Mouse (Mus musculus) CH12.LX (cell line): ENCODE measurements around the gene Cox6b2. TPM values are rescaled to one million over a fixed set of nuclear protein-coding genes. Genes with fewer than 3 reads are reported as not detected.

ENCODE experiments used
- DNase-seq: peaks from one replicate; pipeline ENCODE4 v3.0.0-alpha.2; 2013; ENCODE audit errors: extremely low read depth
- H3K27ac ChIP-seq: 2 replicates; pipeline ENCODE4 v1.5.1; 2012; ENCODE audit warnings: low read depth, mild to moderate bottlenecking, control low read depth, moderate library complexity; ENCODE audit not compliant: insufficient read depth
- H3K27me3 ChIP-seq: replicated peaks from 2 replicates; pipeline ENCODE3; 2012; ENCODE audit warnings: inconsistent platforms
- H3K36me3 ChIP-seq, 2 experiments: replicated peaks in 1 of 2; 2 replicates each; pipeline versions ENCODE3 to v1.6.1; 2012; ENCODE audit warnings: inconsistent platforms in 1 of 2, low read length in 1 of 2, mild to moderate bottlenecking in 1 of 2, mixed read lengths in 1 of 2, moderate library complexity in 1 of 2; ENCODE audit not compliant: control insufficient read depth in 1 of 2, insufficient read depth in 1 of 2
- H3K4me1 ChIP-seq, 2 experiments: 2 replicates each; pipeline ENCODE4 v1.6.1; 2012; ENCODE audit warnings: inconsistent platforms in 1 of 2, moderate library complexity in 1 of 2; ENCODE audit not compliant: insufficient read depth in 2 of 2, control insufficient read depth in 1 of 2
- H3K4me2 ChIP-seq: 2 replicates; pipeline ENCODE4 v1.6.1; 2012; ENCODE audit warnings: low read depth, mild to moderate bottlenecking, control low read depth; ENCODE audit not compliant: poor library complexity, insufficient read depth, severe bottlenecking
- H3K4me3 ChIP-seq, 3 experiments: fragments of 150-350 bp in 1 of 3; sonication (generic) in 1 of 3; replicated peaks in 1 of 3; 2 replicates each; pipeline versions ENCODE3 to v1.5.1; 2011 to 2012; ENCODE audit warnings: low read depth in 2 of 3, low read length in 2 of 3, mild to moderate bottlenecking in 2 of 3, moderate library complexity in 2 of 3, control low read depth in 1 of 3, improper control_type of control experiment in 1 of 3, inconsistent platforms in 1 of 3, mixed read lengths in 1 of 3; ENCODE audit not compliant: poor library complexity in 1 of 3
- H3K79me2 ChIP-seq: replicated peaks from 2 replicates; pipeline ENCODE4 v1.6.1; 2012; ENCODE audit warnings: mild to moderate bottlenecking, moderate library complexity; ENCODE audit not compliant: control insufficient read depth, poor library complexity, insufficient read depth, severe bottlenecking; ENCODE audit errors: extremely low read depth
- H3K9ac ChIP-seq: 2 replicates; pipeline ENCODE4 v1.6.1; 2012; ENCODE audit warnings: low read depth, mild to moderate bottlenecking, control low read depth, moderate library complexity; ENCODE audit not compliant: insufficient read depth
- H3K9me3 ChIP-seq: replicated peaks from 2 replicates; pipeline ENCODE3; 2012; ENCODE audit warnings: low read length, inconsistent platforms, mixed read lengths
- CHD2 ChIP-seq: IDR thresholded peaks from 2 replicates; pipeline ENCODE4 v1.6.1; 2011; ENCODE audit warnings: low read length, improper control_type of control experiment
- E2F4 ChIP-seq: IDR thresholded peaks from 2 replicates; pipeline ENCODE4 v1.6.1; 2011; ENCODE audit warnings: low read depth, low read length, improper control_type of control experiment; ENCODE audit not compliant: insufficient replicate concordance
- EP300 ChIP-seq: IDR thresholded peaks from 2 replicates; pipeline ENCODE4 v1.6.1; 2011; ENCODE audit warnings: low read length, improper control_type of control experiment
- ETS1 ChIP-seq: conservative IDR thresholded peaks from 2 replicates; pipeline ENCODE4 v1.6.1; 2012; ENCODE audit warnings: low read depth, mild to moderate bottlenecking, inconsistent platforms, low read length, improper control_type of control experiment, moderate library complexity
- HCFC1 ChIP-seq: IDR thresholded peaks from 2 replicates; pipeline ENCODE4 v1.6.1; 2012; ENCODE audit warnings: low read depth, mild to moderate bottlenecking, inconsistent platforms, low read length, improper control_type of control experiment
- IRF4 ChIP-seq: IDR thresholded peaks from 2 replicates; pipeline ENCODE4 v1.6.1; 2014; ENCODE audit warnings: low read depth, mild to moderate bottlenecking, inconsistent platforms, low read length, improper control_type of control experiment
- MAZ ChIP-seq: IDR thresholded peaks from 2 replicates; pipeline ENCODE4 v1.6.1; 2012; ENCODE audit warnings: low read depth, mild to moderate bottlenecking, inconsistent platforms, low read length, improper control_type of control experiment, moderate library complexity
- MEF2A ChIP-seq: IDR thresholded peaks from 2 replicates; pipeline ENCODE4 v1.6.1; 2014; ENCODE audit warnings: low read depth, mild to moderate bottlenecking, inconsistent platforms, low read length, improper control_type of control experiment, borderline replicate concordance
- NRF1 ChIP-seq: IDR thresholded peaks from 2 replicates; pipeline ENCODE4 v1.6.1; 2014; ENCODE audit warnings: low read depth, mild to moderate bottlenecking, inconsistent platforms, low read length, improper control_type of control experiment, moderate library complexity
- POLR2AphosphoS2 ChIP-seq: IDR thresholded peaks from 2 replicates; pipeline ENCODE4 v1.6.1; 2011; ENCODE audit warnings: low read depth, low read length, improper control_type of control experiment
- RCOR1 ChIP-seq: conservative IDR thresholded peaks from 2 replicates; pipeline ENCODE4 v1.6.1; 2012; ENCODE audit warnings: low read depth, mild to moderate bottlenecking, inconsistent platforms, low read length, improper control_type of control experiment
- SMC3 ChIP-seq: IDR thresholded peaks from 2 replicates; pipeline ENCODE4 v1.6.1; 2011; ENCODE audit warnings: low read depth, low read length, improper control_type of control experiment
- TBP ChIP-seq: conservative IDR thresholded peaks from 2 replicates; pipeline ENCODE4 v1.6.1; 2011; ENCODE audit warnings: low read depth, low read length, improper control_type of control experiment
- UBTF ChIP-seq: IDR thresholded peaks from 2 replicates; pipeline ENCODE4 v1.6.1; 2012; ENCODE audit warnings: low read depth, mild to moderate bottlenecking, inconsistent platforms, low read length, improper control_type of control experiment, moderate library complexity
- ZKSCAN1 ChIP-seq: IDR thresholded peaks from 2 replicates; pipeline ENCODE4 v1.6.1; 2012; ENCODE audit warnings: low read depth, inconsistent platforms, low read length, improper control_type of control experiment, borderline replicate concordance
- dilution Hi-C: fragments of 300-500 bp; cut with MboI; formaldehyde crosslinking; loops from 2 replicates; pipeline ENCODE4 v1.14.3; 2020; ENCODE audit warnings: low sequenced_read_pairs; ENCODE audit not compliant: extremely low pct_unique_long_range_greater_than_20kb, extremely low pct_ligation_motif_present
- in situ Hi-C: fragments of 300-500 bp; cut with MboI; formaldehyde crosslinking; loops from 3 replicates; pipeline ENCODE4 v1.14.3; 2019; ENCODE audit warnings: low sequenced_read_pairs, low pct_ligation_motif_present, low pct_unique_long_range_greater_than_20kb, mixed read lengths
- polyA plus RNA-seq: library from polyadenylated mRNA; unstranded; fragments of >175 nt; gene quantifications from 2 replicates; pipeline ENCODE4 v1.2.1, GENCODE M21; 2012; ENCODE audit warnings: low read depth; ENCODE audit not compliant: insufficient read length
- total RNA-seq, 2 experiments: library from RNA; depleted of rRNA; stranded (reverse); fragments of 300-350 nt in 1 of 2; fragments of >200 nt in 1 of 2; gene quantifications; 2 replicates each; pipeline ENCODE4 v1.2.3; 2012 to 2014

Cox6b2 gene
- total and polyA plus RNA-seq, 3 experiments: not detected

DNA sequence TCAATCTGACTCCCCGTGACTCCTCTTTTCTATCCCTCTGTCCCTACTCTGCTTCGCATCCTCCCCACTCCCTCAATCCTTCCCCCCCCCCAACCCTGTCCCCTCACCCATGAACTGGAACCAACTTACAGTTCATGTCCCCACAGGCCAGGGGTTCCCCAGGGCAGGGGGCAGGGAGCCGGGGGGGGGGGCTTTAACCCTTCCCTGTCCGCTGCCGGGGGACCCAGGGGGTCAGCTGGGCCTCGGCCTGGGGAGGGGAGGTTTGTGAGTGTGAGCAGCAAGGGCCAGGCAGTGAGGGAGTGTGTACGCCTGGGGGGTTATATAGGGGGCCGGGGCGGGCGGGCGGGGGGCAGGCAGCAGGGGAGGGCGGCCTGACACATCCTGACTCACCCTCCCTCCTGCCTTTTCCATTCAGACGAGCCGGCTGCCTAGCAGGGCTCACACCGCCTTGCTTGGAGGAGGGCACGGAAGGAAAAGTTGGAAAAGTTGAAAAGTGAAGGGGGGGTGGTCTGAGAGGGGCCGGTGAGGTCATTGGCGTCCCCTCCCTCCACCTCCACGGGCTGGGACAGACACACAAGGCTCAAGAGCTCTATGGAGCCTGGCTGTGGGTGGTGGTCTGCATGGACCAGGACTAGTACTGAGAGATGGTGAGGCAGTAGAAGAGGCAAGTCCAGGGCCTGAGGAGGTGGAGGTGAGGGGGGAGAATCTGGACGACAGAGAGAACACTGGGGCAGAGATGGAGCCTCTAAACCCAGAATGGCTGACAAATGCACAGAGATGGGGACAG, 25.1 kb upstream of the Cox6b2 start:
- no peaks in the 10 kb centered on the region for H3K36me3 ChIP-seq
- TF ChIP-seq ETS1 (no peak), SMC3 (no peak), HCFC1 (no peak), EP300 (no peak), ZKSCAN1 (no peak), TBP (no peak), CHD2 (no peak), MEF2A (no peak), POLR2AphosphoS2 (no peak), UBTF (no peak)
- no peak overlapping the region for H3K4me2 ChIP-seq
- no peak overlapping the region for H3K27ac ChIP-seq
- DNase-seq: no peak
- peaks cover 9 to 29% of the 10 kb centered on the region in 2 experiments for H3K4me1 ChIP-seq
- H3K9ac ChIP-seq: no peak overlapping the region
- no peaks in the 10 kb centered on the region for H3K9me3 ChIP-seq
- H3K27me3 ChIP-seq: peaks cover 27% of the 10 kb centered on the region
- dilution Hi-C loops: no loop called here
- no peaks in the 10 kb centered on the region for H3K79me2 ChIP-seq
- in situ Hi-C loops: no loop called here
- no peak overlapping the region for H3K4me3 ChIP-seq

DNA sequence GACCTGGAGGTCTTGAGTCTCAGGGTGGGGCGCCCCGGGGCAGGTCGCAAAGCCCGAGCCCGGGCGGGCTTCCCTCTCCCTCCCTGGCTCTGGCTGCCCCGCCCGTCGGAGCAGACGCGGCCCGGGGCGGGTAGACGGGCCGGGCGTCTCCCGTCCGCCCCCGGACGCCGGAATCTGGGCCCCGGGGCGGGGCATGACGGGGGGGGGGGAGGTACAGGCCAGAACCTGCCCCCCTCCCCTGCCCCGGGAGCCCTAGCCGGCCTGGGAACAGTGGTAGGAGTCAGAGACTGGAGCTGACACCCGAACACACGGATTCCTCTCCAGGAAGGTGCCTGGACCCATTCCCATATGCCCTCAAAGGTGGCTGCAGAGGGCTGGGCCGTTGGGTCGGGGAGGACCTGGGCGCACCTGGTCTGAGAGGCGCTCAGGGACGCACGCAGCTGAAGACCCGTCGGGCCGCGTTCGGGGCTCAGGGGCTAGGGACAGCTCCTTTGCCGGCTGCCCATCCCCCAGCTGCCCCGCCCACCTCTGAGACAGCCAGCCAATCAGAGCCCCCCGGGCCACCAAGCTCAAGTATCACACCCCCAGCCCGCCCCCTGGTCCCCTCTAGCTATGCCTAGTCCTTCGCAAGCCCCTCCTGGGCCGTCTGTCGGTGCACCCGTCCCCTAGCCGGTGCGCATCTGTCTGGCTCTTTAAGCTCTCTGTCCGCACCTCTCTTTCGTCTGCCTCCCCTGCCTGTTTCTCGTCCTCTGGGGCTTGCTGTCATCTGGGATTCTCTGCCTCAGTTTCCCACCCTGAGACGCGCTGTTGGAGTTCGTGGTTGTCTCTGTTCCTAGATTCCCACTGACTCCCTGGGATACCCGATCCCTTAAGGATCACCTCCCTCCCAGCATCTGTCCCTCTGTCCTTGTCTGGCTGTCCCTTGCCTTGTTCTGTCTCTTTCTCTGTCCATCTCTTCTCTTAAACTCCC, 24.3 kb upstream of the Cox6b2 start:
- no peaks in the 10 kb centered on the region for H3K79me2 ChIP-seq
- no peaks in the 10 kb centered on the region for H3K36me3 ChIP-seq
- dilution Hi-C loops (no loop called here), in situ Hi-C loops (no loop called here)
- DNase-seq: no peak
- no peaks in the 10 kb centered on the region for H3K9me3 ChIP-seq
- peaks cover 27% of the 10 kb centered on the region for H3K27me3 ChIP-seq
- peak overlapping the region; percentile 23; the same call in 1 of the 2 replicates for H3K4me2 ChIP-seq
- peaks cover 9 to 27% of the 10 kb centered on the region in 2 experiments for H3K4me1 ChIP-seq
- 0 out of 2 replicates have a peak overlapping the region, but pooled peaks have one; percentile 4 for H3K9ac ChIP-seq
- TF ChIP-seq CHD2 (peak; percentile 42; the same call in 1 of the 2 replicates), NRF1 (no peak), E2F4 (no peak), IRF4 (no peak), MAZ (no peak), RCOR1 (no peak), MEF2A (no peak), ZKSCAN1 (no peak), TBP (no peak)
- no peak overlapping the region for H3K27ac ChIP-seq
- H3K4me3 ChIP-seq: peak overlapping the region in 1 of 3 experiments; percentile 38
